Mouse (Mus musculus): ENCODE data around the gene Adgb. TPM values are rescaled to one million over a fixed set of nuclear protein-coding genes. Genes with fewer than 3 reads are reported as not detected.

The Adgb gene
- polyA plus RNA-seq, 1 experiment: not detected

GRCm38 (mm10) chr10:10300915-10301439, 171.1 kb downstream of the Adgb start:
- Histone ChIP-seq H3K4me3 (ENCODE audit: insufficient read depth, low read depth, low read length) (no peak overlapping the region), H3K27ac (ENCODE audit: insufficient read depth, low read depth, low read length) (no peak overlapping the region), H3K4me1 (ENCODE audit: control insufficient read depth, insufficient read depth, low read length) (no peaks in the 10 kb centered on the region)
- no peak for TF ChIP-seq POLR2A (IDR thresholded peaks at IDR 0.05; ENCODE audit: insufficient read depth, low read depth, low read length)
- TF ChIP-seq CTCF (IDR thresholded peaks at IDR 0.05; ENCODE audit: insufficient read depth, low read depth, low read length): no peak
- WGBS: 52% methylated on average over 8 of the region's 8 CpGs

- no peak overlapping the region for H3K4me3 ChIP-seq (ENCODE audit: insufficient read depth, low read depth, low read length)
- H3K4me1 ChIP-seq (ENCODE audit: control insufficient read depth, insufficient read depth, low read length): no peaks in the 10 kb centered on the region
- no peak overlapping the region for H3K27ac ChIP-seq (ENCODE audit: insufficient read depth, low read depth, low read length)
- 93% methylated on average over 4 of the region's 4 CpGs for WGBS
- TF ChIP-seq POLR2A (IDR thresholded peaks at IDR 0.05; ENCODE audit: insufficient read depth, low read depth, low read length): no peak
- TF ChIP-seq CTCF (IDR thresholded peaks at IDR 0.05; ENCODE audit: insufficient read depth, low read depth, low read length): no peak
Observed at GRCm38 (mm10) chr10:10299987-10300386, 172.1 kb downstream of the Adgb start.

GRCm38 (mm10) chr10:10287221-10287867, 184.8 kb downstream of the Adgb start:
- H3K27ac ChIP-seq (ENCODE audit: insufficient read depth, low read depth, low read length): no peak overlapping the region; the same call in 1 of the 2 replicates
- TF ChIP-seq CTCF (IDR thresholded peaks at IDR 0.05; ENCODE audit: insufficient read depth, low read depth, low read length): no peak
- no peak for TF ChIP-seq POLR2A (IDR thresholded peaks at IDR 0.05; ENCODE audit: insufficient read depth, low read depth, low read length)
- H3K4me1 ChIP-seq (ENCODE audit: control insufficient read depth, insufficient read depth, low read length): no peaks in the 10 kb centered on the region
- H3K4me3 ChIP-seq (ENCODE audit: insufficient read depth, low read depth, low read length): no peak overlapping the region
- 46% methylated on average over 2 of the region's 2 CpGs for WGBS

Other genes with a start within 250 kb of the Adgb start
- gene Rab32, start 85.9 kb upstream of the Adgb start, polyA plus RNA-seq (2012; ENCODE audit: insufficient read depth, insufficient read length, low replicate concordance, missing spikeins): not detected in 2 replicates
- gene Gm10944, start 209.0 kb upstream of the Adgb start, polyA plus RNA-seq (2012; ENCODE audit: insufficient read depth, insufficient read length, low replicate concordance, missing spikeins): not detected in 2 replicates

All from olfactory bulb, adult 2 months (tissue).